Mouse (Mus musculus): Measurements from ENCODE around the gene Ror1.

Gene Ror1

GRCm38 (mm10) chr4:100401581-100402470, 306.2 kb downstream of the Ror1 start:
- no peak for DNase-seq

DNA sequence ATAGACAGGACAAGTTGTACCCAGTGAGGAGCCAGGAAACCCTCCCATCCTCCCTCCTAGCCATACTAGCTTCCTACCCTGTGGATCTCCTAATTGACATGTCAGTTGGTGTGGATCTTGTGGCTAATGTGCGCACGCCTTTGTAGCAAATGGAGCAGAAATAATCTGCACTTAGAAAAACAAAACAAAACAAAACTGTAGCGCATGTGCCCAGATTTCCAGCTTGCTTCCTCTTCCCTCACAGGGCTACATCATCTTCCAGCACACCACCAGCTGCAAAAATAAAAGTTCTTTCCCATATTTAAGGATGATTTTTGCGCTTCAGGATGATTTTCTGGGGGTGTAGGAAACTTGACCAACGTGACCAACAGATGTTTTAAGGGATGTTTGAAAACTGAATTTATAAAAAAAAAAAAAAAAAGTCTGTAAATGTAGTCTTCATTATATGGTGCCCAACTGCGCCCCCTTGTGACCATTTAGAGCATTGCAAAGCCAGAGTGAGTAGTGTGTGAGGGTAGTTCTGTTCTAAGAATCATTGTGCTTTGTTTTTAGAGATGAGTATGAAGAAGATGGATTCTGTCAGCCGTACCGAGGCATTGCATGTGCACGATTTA, 311.8 kb downstream of the Ror1 start:
- peak; percentile 22 to 47 for DNase-seq

DNA sequence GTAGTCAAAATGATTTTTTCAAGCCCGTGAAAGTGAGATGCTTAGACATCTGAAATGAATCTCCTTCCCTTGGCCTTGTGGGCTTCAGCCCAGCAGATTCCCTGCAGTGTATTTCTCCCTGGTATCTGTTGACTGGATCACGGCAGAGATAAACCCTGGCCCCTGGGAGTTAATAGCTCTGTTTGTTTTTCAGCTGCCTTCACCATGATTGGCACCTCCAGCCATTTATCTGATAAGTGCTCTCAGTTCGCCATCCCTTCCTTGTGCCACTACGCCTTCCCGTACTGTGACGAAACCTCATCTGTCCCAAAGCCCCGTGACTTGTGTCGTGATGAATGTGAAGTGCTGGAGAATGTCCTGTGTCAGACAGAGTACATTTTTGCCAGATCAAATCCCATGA, 313.9 kb downstream of the Ror1 start:
- DNase-seq = no peak

GRCm38 (mm10) chr4:100411841-100412539, 316.4 kb downstream of the Ror1 start:
- DNase-seq = no peak

GRCm38 (mm10) chr4:100422756-100423155, 327.2 kb downstream of the Ror1 start:
- no peak for DNase-seq

- no peak for DNase-seq
These were observed 330.5 kb downstream of the Ror1 start for GRCm38 (mm10) chr4:100426101-100426500.

DNA sequence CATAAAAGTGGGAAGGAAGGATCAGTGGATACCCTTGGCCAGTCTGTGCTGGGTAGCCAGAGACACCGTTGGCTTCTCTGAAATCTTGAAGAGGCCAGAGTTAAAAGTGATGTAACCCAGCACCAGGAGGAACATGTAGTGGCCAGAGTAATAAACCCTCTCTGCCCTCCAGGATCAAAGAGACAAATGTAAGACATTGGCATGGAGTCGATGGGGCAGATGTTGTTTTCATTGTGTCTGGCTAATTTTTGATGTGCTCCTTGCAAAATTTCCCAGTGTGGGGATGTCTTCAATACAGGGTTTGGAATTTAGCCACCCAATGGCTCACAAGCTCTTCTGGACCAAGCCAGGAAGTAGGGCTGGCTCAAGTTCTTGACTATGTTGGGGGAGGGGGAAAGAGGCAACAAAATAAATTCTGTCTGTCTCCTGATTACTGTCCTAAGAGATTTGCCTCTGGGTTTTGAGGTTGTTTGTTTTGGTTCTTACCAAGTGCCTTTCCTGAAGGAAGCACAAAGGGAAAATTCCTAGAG, 333.8 kb downstream of the Ror1 start:
- DNase-seq = no peak

- no peak for DNase-seq
These were observed 339.9 kb downstream of the Ror1 start for GRCm38 (mm10) chr4:100435281-100436168.

DNA sequence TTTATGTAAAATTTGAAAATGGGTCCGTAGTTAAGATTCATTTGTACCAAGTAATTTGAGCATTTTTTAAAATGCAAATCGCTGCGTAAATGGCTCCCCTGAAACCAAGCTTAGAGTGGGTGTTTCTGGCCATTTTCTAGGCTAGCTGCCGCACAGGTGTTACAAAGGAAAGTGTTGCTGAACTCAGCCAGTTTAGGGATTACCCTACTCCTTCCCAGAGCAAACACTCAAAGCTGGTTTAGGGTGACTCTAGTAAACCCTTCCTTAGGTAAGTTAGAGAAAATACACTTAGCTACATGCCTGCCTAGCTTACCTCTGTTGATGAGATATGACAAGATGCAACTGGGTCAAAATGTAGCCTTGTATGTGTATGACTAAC, 340.6 kb downstream of the Ror1 start:
- no peak for DNase-seq

DNA sequence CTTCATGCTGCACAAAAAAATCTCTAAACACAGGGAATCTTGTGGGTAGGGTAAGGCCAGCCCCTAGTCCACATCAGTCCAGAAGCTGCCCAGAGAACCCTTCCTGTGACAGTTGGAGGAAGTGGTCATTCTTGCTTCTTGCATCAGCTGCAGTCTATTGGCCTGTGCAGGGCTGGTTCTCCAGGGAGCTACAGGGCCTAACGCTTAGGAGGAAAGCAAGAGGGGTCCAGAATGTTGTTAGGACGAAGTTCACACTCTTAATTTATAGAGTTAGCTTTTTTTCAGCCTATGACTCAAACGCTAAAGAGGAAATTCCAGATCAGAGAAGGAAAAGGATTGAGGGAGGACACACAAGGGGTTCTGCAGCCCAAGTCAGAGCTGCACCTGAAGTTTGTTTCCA, 351.3 kb downstream of the Ror1 start:
- DNase-seq = no peak

- no peak for DNase-seq
These were observed 367.0 kb downstream of the Ror1 start for GRCm38 (mm10) chr4:100462493-100463120.

DNA sequence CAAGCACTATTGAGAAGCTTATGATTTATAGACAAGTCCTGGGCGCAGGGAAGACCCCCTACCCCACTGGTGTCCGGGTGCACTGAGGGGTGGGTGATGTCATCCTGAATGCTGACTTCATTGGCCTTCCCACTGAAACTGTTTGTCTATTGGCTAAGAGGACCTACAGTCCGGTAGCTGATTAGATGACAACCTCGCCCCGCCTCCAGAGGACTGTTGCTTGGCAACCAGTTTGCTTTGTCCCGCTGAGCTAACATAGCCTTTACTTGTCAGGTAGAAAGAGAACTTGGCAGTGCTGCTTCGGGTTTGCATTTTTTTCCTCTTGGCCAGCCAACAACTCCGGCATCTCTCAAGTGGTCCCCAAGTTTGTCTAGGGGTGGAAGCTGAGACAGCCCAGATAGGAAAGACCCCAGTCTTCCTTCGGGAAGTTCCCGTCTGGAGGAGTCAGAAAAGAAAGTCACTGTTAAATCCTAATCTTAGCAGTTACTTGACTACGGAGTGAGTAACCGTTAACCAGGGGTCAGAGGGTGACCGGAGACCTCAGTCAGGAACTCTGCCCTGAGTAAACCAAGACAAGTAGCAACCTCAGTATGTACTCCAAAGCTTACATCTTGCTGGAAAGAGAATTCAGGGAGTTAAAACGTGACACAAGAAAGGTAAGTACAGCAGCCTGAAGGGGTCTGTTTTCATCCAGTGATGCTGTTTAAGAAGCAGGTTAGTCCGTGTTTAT, 383.2 kb downstream of the Ror1 start, which contains the start of gene Ube2u:
TSS of gene Ube2u (plus strand) at position 258 of the 730 bp plus-strand sequence.
- DNase-seq = no peak

DNA sequence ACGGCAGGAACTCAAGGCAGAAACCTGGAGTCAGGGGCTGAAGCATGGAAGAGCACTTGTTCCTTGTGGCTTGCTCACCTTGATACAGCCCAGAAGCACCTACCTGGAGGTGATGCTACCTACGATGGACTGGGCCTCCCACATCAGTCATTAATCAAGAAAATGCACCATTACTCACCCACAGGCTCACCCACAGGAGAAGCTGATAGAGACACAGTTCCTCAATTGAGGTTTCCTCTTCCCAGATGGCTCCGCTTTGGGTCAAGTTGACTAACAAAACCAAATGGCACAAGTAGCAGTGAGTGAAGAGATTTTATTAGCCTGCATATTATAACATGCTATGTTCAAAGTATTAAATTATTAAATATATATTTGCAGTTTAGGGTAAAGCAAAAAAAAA, 392.9 kb downstream of the Ror1 start:
- DNase-seq = no peak
